Mouse (Mus musculus) liver, embryonic 11.5 days (tissue): ENCODE results near the gene Alppl2. TPM values are rescaled to one million over a fixed set of nuclear protein-coding genes. Genes with fewer than 3 reads are reported as not detected.

ENCODE experiments used
- ATAC-seq: fragments of 200-750 bp; cut with Nextera tagmentation; replicated peaks from 2 replicates; pipeline ENCODE4 v1.8.0; 2017; ENCODE audit warnings: moderate number of reproducible peaks, mild to moderate bottlenecking, moderate TSS enrichment, moderate library complexity; ENCODE audit not compliant: low FRiP score
- DNase-seq: peaks from one replicate; pipeline ENCODE4 v3.0.0-alpha.2; 2017; ENCODE audit warnings: low spot score
- H3K27ac ChIP-seq: fragments of 300-500 bp; sonication (generic); 2 replicates; pipeline ENCODE4 v1.5.1; 2014; ENCODE audit warnings: mild to moderate bottlenecking, low read depth, low read length, control low read depth
- H3K27me3 ChIP-seq: fragments of 300-500 bp; sonication (generic); replicated peaks from 2 replicates; pipeline ENCODE4 v1.6.1; 2014; ENCODE audit warnings: low read length, mixed read lengths; ENCODE audit not compliant: control insufficient read depth, insufficient read depth
- H3K36me3 ChIP-seq: fragments of 300-500 bp; sonication (generic); 2 replicates; pipeline ENCODE4 v1.6.1; 2014; ENCODE audit warnings: mild to moderate bottlenecking, low read length, moderate library complexity, mixed read lengths; ENCODE audit not compliant: control insufficient read depth, insufficient read depth
- H3K4me1 ChIP-seq: fragments of 300-500 bp; sonication (generic); replicated peaks from 2 replicates; pipeline ENCODE4 v1.6.1; 2014; ENCODE audit warnings: low read length, mixed read lengths; ENCODE audit not compliant: control insufficient read depth, insufficient read depth
- H3K4me2 ChIP-seq: fragments of 300-500 bp; sonication (generic); 2 replicates; pipeline ENCODE4 v1.6.1; 2014; ENCODE audit warnings: mild to moderate bottlenecking, control low read depth, moderate library complexity
- H3K4me3 ChIP-seq: fragments of 300-500 bp; sonication (generic); 2 replicates; pipeline ENCODE4 v1.5.1; 2014; ENCODE audit warnings: low read depth, low read length, control low read depth
- H3K9ac ChIP-seq: fragments of 300-500 bp; sonication (generic); 2 replicates; pipeline ENCODE4 v1.6.1; 2014; ENCODE audit warnings: low read depth, low read length, control low read depth
- H3K9me3 ChIP-seq: fragments of 300-500 bp; sonication (generic); 2 replicates; pipeline ENCODE4 v1.6.1; 2016; ENCODE audit warnings: low read length, inconsistent platforms, mixed read lengths; ENCODE audit not compliant: control insufficient read depth
- WGBS: fragments of 180-500 bp; shearing (Covaris S2); extraction: QIAGEN DNeasy Blood & Tissue Kit; methylation state at CpG from one replicate; pipeline ENCODE4 v1.1.7; 2014; 5-methylcytosine and 5-hydroxymethylcytosine counted together
- polyA plus RNA-seq: library from polyadenylated mRNA; unstranded; fragments of >200 nt; fragmentation: Nextera tagmentation; extraction: Ambion mirVana; gene quantifications from 2 replicates; pipeline ENCODE4 v1.2.1, GENCODE M21; 2014

Alppl2 gene
- polyA plus RNA-seq, 1 experiment from 2014 or later, result 0.14 TPM

DNA sequence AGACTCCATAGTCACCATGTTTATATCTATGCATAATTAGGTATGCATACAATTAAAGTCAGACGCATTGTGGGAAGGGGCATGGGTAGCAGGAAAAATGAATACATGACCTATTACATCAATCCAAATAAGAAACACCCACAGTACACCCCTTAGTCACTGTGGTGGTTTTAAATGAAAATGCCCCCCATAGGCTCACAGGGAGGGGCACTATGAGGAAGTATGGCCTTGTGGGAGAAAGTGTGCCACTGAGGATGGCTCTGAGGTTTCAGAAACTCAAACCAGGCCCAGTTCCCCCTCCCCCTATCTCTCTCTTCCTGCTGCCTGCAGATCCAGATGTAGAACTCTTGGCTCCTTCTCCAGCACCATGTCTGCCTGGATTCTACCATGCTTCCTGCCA lies 14.2 kb upstream of the Alppl2 start:
- Histone ChIP-seq H3K4me2 (no peak overlapping the region), H3K9me3 (no peaks in the 10 kb centered on the region), H3K27ac (no peak overlapping the region), H3K4me1 (no peaks in the 10 kb centered on the region), H3K36me3 (no peaks in the 10 kb centered on the region), H3K9ac (no peak overlapping the region), H3K27me3 (0 out of 2 replicates have a peak, but pooled peaks cover 2% of the 10 kb centered on the region), H3K4me3 (no peak overlapping the region)
- WGBS, result 84% methylated on average over 1 of the region's 1 CpGs
- DNase-seq, result no peak
- ATAC-seq, result no peak

DNA sequence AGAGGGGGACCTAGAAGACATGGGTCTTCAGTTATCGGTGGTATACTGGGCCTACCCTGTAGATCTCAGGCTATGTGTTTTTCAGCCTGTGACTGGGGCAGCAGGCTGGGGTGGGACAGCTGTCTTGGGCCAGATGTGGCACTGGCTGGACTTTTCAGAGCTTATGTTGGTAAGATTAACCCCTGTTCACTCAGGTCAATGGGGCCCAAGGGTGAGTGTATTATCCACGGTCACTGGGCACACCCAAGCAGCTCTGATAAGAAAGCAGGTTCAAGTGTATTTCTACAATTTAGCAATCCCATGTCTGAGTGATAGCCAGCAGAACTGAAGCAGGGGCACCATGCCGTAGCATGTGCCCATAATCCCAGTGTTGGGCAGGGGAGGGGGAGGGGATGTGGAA lies 12.4 kb upstream of the Alppl2 start:
- no peak overlapping the region for H3K9ac ChIP-seq
- H3K4me1 ChIP-seq, result no peaks in the 10 kb centered on the region
- 69% methylated on average over 3 of the region's 3 CpGs for WGBS
- no peaks in the 10 kb centered on the region for H3K9me3 ChIP-seq
- ATAC-seq (no peak), DNase-seq (no peak)
- H3K36me3 ChIP-seq, result no peaks in the 10 kb centered on the region
- no peak overlapping the region for H3K4me3 ChIP-seq
- no peak overlapping the region for H3K27ac ChIP-seq
- no peak overlapping the region for H3K4me2 ChIP-seq
- 0 out of 2 replicates have a peak, but pooled peaks cover 2% of the 10 kb centered on the region for H3K27me3 ChIP-seq

DNA sequence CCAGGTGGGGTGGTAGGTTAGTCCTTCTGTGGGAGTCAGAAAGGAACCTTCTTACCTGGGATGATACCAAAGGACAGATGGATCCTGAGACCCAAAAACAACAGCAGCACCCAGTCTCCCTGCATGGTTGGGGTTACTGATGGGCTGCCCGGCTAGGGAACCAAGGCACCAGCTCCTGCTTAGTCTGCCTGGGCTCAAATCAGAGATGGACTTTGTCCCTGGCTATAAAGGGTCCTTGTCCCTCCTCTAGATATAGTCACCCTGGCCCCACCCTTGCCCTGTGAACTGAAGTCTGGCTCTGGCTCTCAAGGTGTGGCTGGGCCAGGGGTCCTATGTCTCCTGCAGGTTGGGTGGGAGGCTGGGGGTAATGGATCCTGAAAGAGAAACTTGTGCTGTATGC lies 11.7 kb upstream of the Alppl2 start, which contains the start of gene Alpi:
Gene Alpi, minus strand, starts transcription at position 196 of the 400 bp plus-strand sequence.
- Histone ChIP-seq H3K4me3 (no peak within 1 kb of the TSS), H3K36me3 (no peaks in the 10 kb centered on the region), H3K9ac (no peak within 1 kb of the TSS), H3K4me2 (no peak within 1 kb of the TSS), H3K27me3 (0 out of 2 replicates have a peak, but pooled peaks cover 2% of the 10 kb centered on the region), H3K4me1 (no peaks in the 10 kb centered on the region), H3K9me3 (no peaks in the 10 kb centered on the region), H3K27ac (no peak within 1 kb of the TSS)
- no peak for ATAC-seq
- WGBS, result 80% methylated on average over 1 of the region's 1 CpGs
- DNase-seq, result no peak

DNA sequence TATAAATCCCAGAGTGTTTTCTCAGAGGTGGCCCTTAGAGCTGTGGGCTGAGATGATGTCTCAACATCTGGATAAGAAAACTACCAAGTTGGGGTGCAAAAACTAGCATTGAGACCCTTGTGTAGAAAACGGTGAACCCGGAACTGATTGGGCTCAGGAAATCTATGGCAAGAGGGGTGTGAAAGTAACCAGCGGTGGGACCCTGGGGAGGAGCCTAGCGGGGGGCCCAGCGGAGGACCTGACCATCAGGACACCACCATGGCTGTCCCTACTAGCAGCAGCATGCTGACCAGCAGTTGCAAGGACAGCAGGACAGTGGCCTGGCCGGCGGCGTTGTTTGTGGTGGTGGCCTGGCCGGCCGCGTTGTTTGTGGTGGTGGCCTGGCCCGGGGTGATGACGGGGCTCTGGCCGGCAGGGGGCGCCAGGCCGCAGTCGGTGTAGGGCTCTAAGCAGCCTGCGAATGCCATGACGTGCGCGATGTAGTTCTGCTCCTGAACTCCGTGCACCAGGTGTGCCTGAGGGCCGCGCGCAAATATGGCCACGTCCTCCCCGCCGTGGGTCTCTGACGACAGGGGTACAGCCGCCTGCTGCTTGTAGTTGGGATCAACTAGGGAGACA lies 8.7 kb upstream of the Alppl2 start:
- DNase-seq (peak; percentile 58), ATAC-seq (peak; percentile 72; the same call in 1 of the 2 replicates)
- Histone ChIP-seq H3K9ac (no peak overlapping the region), H3K4me1 (no peaks in the 10 kb centered on the region), H3K27ac (no peak overlapping the region), H3K4me3 (no peak overlapping the region), H3K4me2 (peak overlapping the region; percentile 27; the same call in 1 of the 2 replicates), H3K9me3 (no peaks in the 10 kb centered on the region), H3K27me3 (0 out of 2 replicates have a peak, but pooled peaks cover 2% of the 10 kb centered on the region), H3K36me3 (no peaks in the 10 kb centered on the region)
- WGBS, result 14% methylated on average over 30 of the region's 30 CpGs

DNA sequence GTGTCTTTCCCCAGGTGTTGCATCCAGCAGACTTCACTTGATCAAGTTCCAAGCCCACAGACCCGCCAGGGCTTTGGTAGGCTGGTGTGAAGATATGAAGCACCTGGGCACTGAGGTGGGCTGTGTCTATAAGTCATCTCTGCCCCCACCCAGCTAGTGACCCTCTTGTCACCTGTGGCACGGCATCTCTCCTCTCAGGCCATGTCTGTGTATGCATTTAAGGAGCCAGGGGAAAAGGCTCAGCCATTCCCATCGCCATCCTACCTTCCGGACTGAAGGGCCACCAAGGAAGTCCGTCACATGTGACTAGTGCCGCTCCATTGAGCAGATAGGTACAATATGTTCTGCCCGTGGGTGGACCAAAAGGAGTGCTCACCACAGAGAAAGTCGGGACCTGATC lies 5.9 kb upstream of the Alppl2 start:
- no peak overlapping the region for H3K27ac ChIP-seq
- no peak overlapping the region for H3K4me2 ChIP-seq
- no peak overlapping the region for H3K4me3 ChIP-seq
- ATAC-seq (no peak), DNase-seq (no peak)
- 0 out of 2 replicates have a peak, but pooled peaks cover 2% of the 10 kb centered on the region for H3K27me3 ChIP-seq
- 78% methylated on average over 8 of the region's 8 CpGs for WGBS
- no peaks in the 10 kb centered on the region for H3K4me1 ChIP-seq
- no peaks in the 10 kb centered on the region for H3K36me3 ChIP-seq
- no peaks in the 10 kb centered on the region for H3K9me3 ChIP-seq
- no peak overlapping the region for H3K9ac ChIP-seq

DNA sequence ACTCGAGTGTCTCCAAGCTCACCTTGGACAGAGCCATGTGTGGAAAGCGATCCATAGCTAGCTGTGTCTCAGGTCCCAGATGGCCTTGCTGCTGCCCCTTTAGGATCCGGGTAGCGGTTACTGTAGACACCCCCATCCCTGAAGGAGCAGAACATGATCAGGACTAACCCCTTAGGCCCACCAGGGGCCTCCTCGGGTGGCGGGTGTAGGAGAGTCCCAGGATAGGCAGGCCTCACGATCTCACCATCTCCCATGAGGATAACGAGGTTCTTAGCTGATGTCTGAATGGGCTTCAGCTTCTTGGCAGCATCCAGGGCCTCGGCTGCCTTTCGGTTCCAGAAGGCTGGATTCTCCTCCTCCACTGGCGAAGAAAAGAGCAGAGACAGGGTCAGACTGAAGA lies 477 bp downstream of the Alppl2 start:
- Histone ChIP-seq H3K4me3 (no peak overlapping the region), H3K4me1 (no peaks in the 10 kb centered on the region), H3K9ac (no peak overlapping the region), H3K27ac (no peak overlapping the region), H3K36me3 (no peaks in the 10 kb centered on the region), H3K27me3 (no peaks in the 10 kb centered on the region; the same call in 1 of the 2 replicates), H3K4me2 (no peak overlapping the region), H3K9me3 (no peaks in the 10 kb centered on the region)
- WGBS, result 80% methylated on average over 11 of the region's 11 CpGs
- no peak for ATAC-seq
- no peak for DNase-seq

DNA sequence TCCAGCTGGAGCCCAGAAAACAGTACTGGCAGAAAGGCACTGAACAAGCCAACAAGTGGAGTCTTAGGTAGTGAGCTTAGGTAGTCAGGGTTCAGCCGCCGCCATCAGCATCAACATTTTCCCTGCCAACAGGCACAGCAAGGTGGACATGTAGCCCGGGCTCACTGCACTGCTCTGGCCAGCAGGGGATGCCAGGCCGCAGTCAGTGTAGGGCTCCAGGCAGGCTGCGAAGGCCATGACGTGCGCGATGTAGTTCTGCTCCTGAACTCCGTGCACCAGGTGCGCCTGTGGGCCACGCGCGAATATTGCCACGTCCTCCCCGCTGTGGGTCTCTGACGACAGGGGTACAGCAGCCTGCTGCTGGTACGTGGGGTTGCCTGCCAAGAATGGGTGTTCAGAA lies 2.8 kb downstream of the Alppl2 start:
- Histone ChIP-seq H3K4me2 (no peak overlapping the region), H3K36me3 (no peaks in the 10 kb centered on the region), H3K27me3 (no peaks in the 10 kb centered on the region; the same call in 1 of the 2 replicates), H3K27ac (no peak overlapping the region), H3K9me3 (no peaks in the 10 kb centered on the region), H3K9ac (no peak overlapping the region), H3K4me1 (no peaks in the 10 kb centered on the region), H3K4me3 (no peak overlapping the region)
- whole genome bisulfite sequencing, result 66% methylated on average over 17 of the region's 17 CpGs
- ATAC-seq, result no peak
- no peak for DNase-seq

DNA sequence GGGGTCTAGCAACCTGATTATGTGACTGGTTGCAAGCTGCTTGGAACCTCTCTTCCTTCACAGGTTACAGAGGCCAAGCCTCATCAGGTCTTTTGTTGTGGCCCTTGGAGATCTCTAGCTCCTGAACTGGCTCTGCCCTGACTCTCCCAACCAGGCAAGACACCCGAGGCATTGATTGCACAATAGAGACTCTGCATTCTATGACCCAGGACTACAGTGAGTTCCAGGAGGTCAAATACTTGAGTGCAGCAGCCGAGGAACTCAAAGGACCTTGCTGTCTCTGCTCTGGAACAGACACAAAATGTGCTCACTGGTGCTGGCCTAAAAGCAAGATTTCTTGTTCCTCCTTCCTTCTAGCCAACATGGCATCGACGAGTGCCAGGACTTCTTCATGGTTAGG lies 3.5 kb downstream of the Alppl2 start:
- no peak overlapping the region for H3K27ac ChIP-seq
- H3K4me2 ChIP-seq, result no peak overlapping the region
- no peaks in the 10 kb centered on the region for H3K9me3 ChIP-seq
- no peak overlapping the region for H3K4me3 ChIP-seq
- 61% methylated on average over 4 of the region's 4 CpGs for WGBS
- no peak overlapping the region for H3K9ac ChIP-seq
- DNase-seq (no peak), ATAC-seq (no peak)
- H3K36me3 ChIP-seq, result no peaks in the 10 kb centered on the region
- H3K27me3 ChIP-seq, result no peaks in the 10 kb centered on the region; the same call in 1 of the 2 replicates
- H3K4me1 ChIP-seq, result no peaks in the 10 kb centered on the region

DNA sequence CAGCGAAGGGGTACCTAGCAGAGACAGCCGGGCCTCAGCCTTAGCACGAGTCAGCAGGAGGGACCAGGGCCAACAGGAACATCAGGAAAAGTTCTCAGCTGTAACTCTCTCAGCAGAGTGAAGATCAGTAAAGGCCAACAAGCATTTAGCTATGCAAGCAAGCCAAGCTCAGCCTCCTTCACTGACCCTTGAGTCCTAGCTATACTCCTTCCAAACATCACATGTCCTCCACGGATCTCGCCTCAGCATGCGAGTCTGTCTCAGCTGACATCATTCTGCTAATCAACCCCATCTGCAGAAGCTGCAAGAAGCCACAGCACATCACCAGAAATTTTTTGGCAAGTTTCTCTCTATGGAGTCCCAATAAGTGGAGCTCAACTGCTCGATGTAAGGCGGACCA lies 16.0 kb downstream of the Alppl2 start:
- Histone ChIP-seq H3K4me2 (no peak overlapping the region), H3K4me1 (no peaks in the 10 kb centered on the region), H3K36me3 (no peaks in the 10 kb centered on the region), H3K27me3 (no peaks in the 10 kb centered on the region), H3K27ac (no peak overlapping the region), H3K4me3 (no peak overlapping the region), H3K9ac (no peak overlapping the region), H3K9me3 (no peaks in the 10 kb centered on the region)
- DNase-seq (no peak), ATAC-seq (no peak)
- 77% methylated on average over 8 of the region's 8 CpGs for WGBS
